Mouse (Mus musculus): ENCODE data around the gene Acsl6. TPM values are rescaled to one million over a fixed set of nuclear protein-coding genes. Genes with fewer than 3 reads are reported as not detected.

The Acsl6 gene
- polyA plus RNA-seq, 1 experiment from 2014 or later: 0.25 TPM

GRCm38 (mm10) chr11:54315336-54315735, 11.7 kb downstream of the Acsl6 start:
- H3K4me2 ChIP-seq (ENCODE audit: low read depth, low read length): no peak overlapping the region
- ATAC-seq (ENCODE audit: low read depth): no peak
- H3K36me3 ChIP-seq (ENCODE audit: control insufficient read depth, insufficient read depth, low read length): no peaks in the 10 kb centered on the region
- 86% methylated on average over 5 of the region's 5 CpGs for WGBS
- no peak overlapping the region for H3K9ac ChIP-seq (ENCODE audit: low read length)
- H3K27me3 ChIP-seq (ENCODE audit: control insufficient read depth, insufficient read depth, low read depth, low read length): no peaks in the 10 kb centered on the region
- H3K27ac ChIP-seq (ENCODE audit: low read length): no peak overlapping the region
- H3K4me3 ChIP-seq (ENCODE audit: low read length): no peak overlapping the region
- H3K9me3 ChIP-seq (ENCODE audit: control insufficient read depth, low read length): no peaks in the 10 kb centered on the region
- no peaks in the 10 kb centered on the region for H3K4me1 ChIP-seq (replicated peaks; ENCODE audit: control insufficient read depth, insufficient read depth, low read length)

DNA sequence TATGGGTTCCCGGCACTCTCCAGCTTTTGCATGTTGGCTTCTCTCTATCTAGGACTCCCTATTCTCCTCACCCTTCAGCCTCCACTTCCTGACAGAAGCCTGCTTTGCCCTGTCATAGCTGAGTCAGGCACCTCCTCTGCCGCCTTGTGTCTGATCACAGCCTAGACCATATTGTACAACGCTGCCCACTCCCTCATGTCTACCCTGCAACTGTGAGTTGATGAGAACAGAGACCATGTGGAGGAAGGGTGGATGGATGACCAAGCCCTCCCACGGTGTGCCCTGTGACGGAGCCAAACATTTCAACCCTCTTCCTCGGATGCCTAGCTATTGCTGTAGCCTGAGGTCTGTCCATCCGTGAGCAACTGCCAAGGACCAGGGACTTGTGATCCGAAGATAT, 13.8 kb downstream of the Acsl6 start:
- no peak overlapping the region for H3K4me2 ChIP-seq (ENCODE audit: low read depth, low read length)
- H3K9ac ChIP-seq (ENCODE audit: low read length): no peak overlapping the region
- no peak for ATAC-seq (ENCODE audit: low read depth)
- WGBS: 75% methylated on average over 8 of the region's 8 CpGs
- H3K4me1 ChIP-seq (replicated peaks; ENCODE audit: control insufficient read depth, insufficient read depth, low read length): no peaks in the 10 kb centered on the region
- H3K9me3 ChIP-seq (ENCODE audit: control insufficient read depth, low read length): no peaks in the 10 kb centered on the region
- H3K4me3 ChIP-seq (ENCODE audit: low read length): no peak overlapping the region
- H3K36me3 ChIP-seq (ENCODE audit: control insufficient read depth, insufficient read depth, low read length): no peaks in the 10 kb centered on the region
- H3K27me3 ChIP-seq (ENCODE audit: control insufficient read depth, insufficient read depth, low read depth, low read length): no peaks in the 10 kb centered on the region
- no peak overlapping the region for H3K27ac ChIP-seq (ENCODE audit: low read length)

DNA sequence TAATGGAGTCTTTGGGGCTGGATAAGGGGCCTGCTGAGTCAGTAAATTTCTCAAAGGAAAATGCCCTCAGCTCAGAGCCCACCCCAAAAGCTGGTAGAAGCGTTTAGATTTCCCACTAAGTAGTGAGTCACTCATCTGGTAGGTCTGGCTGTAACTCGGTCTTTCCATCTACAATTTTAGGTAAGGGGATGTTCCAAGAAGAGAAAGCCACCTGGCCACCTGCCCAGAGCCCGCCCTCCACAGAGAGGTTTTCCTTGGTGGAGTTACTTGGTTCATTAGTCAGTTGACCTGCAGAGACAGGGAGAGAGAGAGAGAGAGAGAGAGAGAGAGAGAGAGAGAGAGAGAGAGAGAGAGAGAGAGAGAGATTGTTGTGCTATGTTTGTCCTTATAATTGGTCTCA, 14.2 kb downstream of the Acsl6 start:
- no peak overlapping the region for H3K4me2 ChIP-seq (ENCODE audit: low read depth, low read length)
- H3K4me3 ChIP-seq (ENCODE audit: low read length): no peak overlapping the region
- H3K4me1 ChIP-seq (replicated peaks; ENCODE audit: control insufficient read depth, insufficient read depth, low read length): no peaks in the 10 kb centered on the region
- no peak for ATAC-seq (ENCODE audit: low read depth)
- no peak overlapping the region for H3K9ac ChIP-seq (ENCODE audit: low read length)
- no peaks in the 10 kb centered on the region for H3K36me3 ChIP-seq (ENCODE audit: control insufficient read depth, insufficient read depth, low read length)
- no peaks in the 10 kb centered on the region for H3K27me3 ChIP-seq (ENCODE audit: control insufficient read depth, insufficient read depth, low read depth, low read length)
- WGBS: 65% methylated on average over 3 of the region's 3 CpGs
- H3K27ac ChIP-seq (ENCODE audit: low read length): no peak overlapping the region
- H3K9me3 ChIP-seq (ENCODE audit: control insufficient read depth, low read length): no peaks in the 10 kb centered on the region

GRCm38 (mm10) chr11:54321802-54322532, 18.4 kb downstream of the Acsl6 start:
- Histone ChIP-seq H3K4me1 (replicated peaks; ENCODE audit: control insufficient read depth, insufficient read depth, low read length) (no peaks in the 10 kb centered on the region), H3K4me2 (ENCODE audit: low read depth, low read length) (no peak overlapping the region), H3K9ac (ENCODE audit: low read length) (no peak overlapping the region), H3K27ac (ENCODE audit: low read length) (no peak overlapping the region), H3K36me3 (ENCODE audit: control insufficient read depth, insufficient read depth, low read length) (no peaks in the 10 kb centered on the region), H3K9me3 (ENCODE audit: control insufficient read depth, low read length) (no peaks in the 10 kb centered on the region), H3K27me3 (ENCODE audit: control insufficient read depth, insufficient read depth, low read depth, low read length) (no peaks in the 10 kb centered on the region), H3K4me3 (ENCODE audit: low read length) (no peak overlapping the region)
- ATAC-seq (ENCODE audit: low read depth): no peak
- 66% methylated on average over 5 of the region's 5 CpGs for WGBS

- no peaks in the 10 kb centered on the region for H3K27me3 ChIP-seq (ENCODE audit: control insufficient read depth, insufficient read depth, low read depth, low read length)
- ATAC-seq (ENCODE audit: low read depth): no peak
- no peak overlapping the region for H3K4me3 ChIP-seq (ENCODE audit: low read length)
- no peaks in the 10 kb centered on the region for H3K36me3 ChIP-seq (ENCODE audit: control insufficient read depth, insufficient read depth, low read length)
- no peaks in the 10 kb centered on the region for H3K9me3 ChIP-seq (ENCODE audit: control insufficient read depth, low read length)
- no peak overlapping the region for H3K9ac ChIP-seq (ENCODE audit: low read length)
- WGBS: 53% methylated on average over 10 of the region's 10 CpGs
- H3K27ac ChIP-seq (ENCODE audit: low read length): no peak overlapping the region
- H3K4me2 ChIP-seq (ENCODE audit: low read depth, low read length): no peak overlapping the region
- no peaks in the 10 kb centered on the region for H3K4me1 ChIP-seq (replicated peaks; ENCODE audit: control insufficient read depth, insufficient read depth, low read length)
Observed at GRCm38 (mm10) chr11:54331463-54332183, 28.0 kb downstream of the Acsl6 start.

DNA sequence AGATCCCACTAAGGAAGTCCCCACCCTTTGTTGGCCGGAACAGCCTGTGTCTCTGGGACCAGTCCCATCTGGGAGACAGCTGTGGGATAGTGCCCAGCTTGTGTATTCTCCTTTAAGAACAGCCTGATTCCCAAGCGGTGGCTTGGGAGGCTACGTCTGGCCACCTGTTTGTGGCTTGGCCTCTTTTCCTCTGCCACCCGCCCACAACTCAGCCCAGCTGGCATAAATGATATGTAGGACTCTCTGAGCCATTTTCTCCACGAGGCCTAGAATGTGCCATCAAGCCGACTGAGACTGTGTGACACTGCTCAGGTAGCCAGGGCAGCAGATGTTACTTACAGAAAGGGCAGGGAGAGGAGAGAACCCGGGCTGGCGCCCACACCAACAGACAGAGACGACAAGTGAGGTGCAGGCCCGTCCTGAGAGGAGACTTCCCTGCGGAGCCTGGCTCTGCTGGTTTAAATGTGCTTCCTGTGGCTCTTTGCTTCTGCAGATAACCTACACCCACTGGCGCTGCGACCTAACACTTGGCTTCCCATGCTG, 32.6 kb downstream of the Acsl6 start:
- no peak overlapping the region for H3K9ac ChIP-seq (ENCODE audit: low read length)
- H3K4me3 ChIP-seq (ENCODE audit: low read length): no peak overlapping the region
- 33% methylated on average over 13 of the region's 13 CpGs for WGBS
- H3K27ac ChIP-seq (ENCODE audit: low read length): no peak overlapping the region
- H3K27me3 ChIP-seq (ENCODE audit: control insufficient read depth, insufficient read depth, low read depth, low read length): no peaks in the 10 kb centered on the region
- no peaks in the 10 kb centered on the region for H3K4me1 ChIP-seq (replicated peaks; ENCODE audit: control insufficient read depth, insufficient read depth, low read length)
- H3K36me3 ChIP-seq (ENCODE audit: control insufficient read depth, insufficient read depth, low read length): no peaks in the 10 kb centered on the region
- H3K9me3 ChIP-seq (ENCODE audit: control insufficient read depth, low read length): no peaks in the 10 kb centered on the region
- ATAC-seq (ENCODE audit: low read depth): no peak
- no peak overlapping the region for H3K4me2 ChIP-seq (ENCODE audit: low read depth, low read length)

GRCm38 (mm10) chr11:54343703-54344102, 40.1 kb downstream of the Acsl6 start:
- H3K9me3 ChIP-seq (ENCODE audit: control insufficient read depth, low read length): no peaks in the 10 kb centered on the region
- H3K9ac ChIP-seq (ENCODE audit: low read length): no peak overlapping the region
- H3K36me3 ChIP-seq (ENCODE audit: control insufficient read depth, insufficient read depth, low read length): no peaks in the 10 kb centered on the region
- no peaks in the 10 kb centered on the region for H3K4me1 ChIP-seq (replicated peaks; ENCODE audit: control insufficient read depth, insufficient read depth, low read length)
- no peak overlapping the region for H3K4me3 ChIP-seq (ENCODE audit: low read length)
- no peak overlapping the region for H3K4me2 ChIP-seq (ENCODE audit: low read depth, low read length)
- 31% methylated on average over 4 of the region's 4 CpGs for WGBS
- ATAC-seq (ENCODE audit: low read depth): no peak
- no peak overlapping the region for H3K27ac ChIP-seq (ENCODE audit: low read length)
- H3K27me3 ChIP-seq (ENCODE audit: control insufficient read depth, insufficient read depth, low read depth, low read length): no peaks in the 10 kb centered on the region

DNA sequence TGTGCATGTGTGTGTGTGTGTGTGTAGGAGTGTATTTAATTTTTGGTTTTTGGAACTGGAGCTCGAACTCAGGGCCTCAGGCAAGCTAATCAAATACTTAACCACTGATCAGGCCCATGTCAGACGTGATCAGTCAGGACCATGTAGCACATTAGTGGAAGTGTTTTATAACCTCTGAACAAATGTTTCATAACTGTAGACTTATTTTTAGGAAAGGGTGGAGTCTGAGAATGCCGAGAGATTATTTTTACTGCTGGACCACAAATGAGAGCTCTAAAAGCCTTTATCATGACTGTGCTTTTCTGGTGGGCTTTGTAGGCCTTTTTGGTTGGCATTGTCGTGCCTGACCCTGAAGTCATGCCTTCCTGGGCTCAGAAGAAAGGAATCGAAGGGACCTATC, 48.1 kb downstream of the Acsl6 start:
- H3K4me1 ChIP-seq (replicated peaks; ENCODE audit: control insufficient read depth, insufficient read depth, low read length): no peaks in the 10 kb centered on the region
- no peak overlapping the region for H3K4me2 ChIP-seq (ENCODE audit: low read depth, low read length)
- no peaks in the 10 kb centered on the region for H3K36me3 ChIP-seq (ENCODE audit: control insufficient read depth, insufficient read depth, low read length)
- no peaks in the 10 kb centered on the region for H3K9me3 ChIP-seq (ENCODE audit: control insufficient read depth, low read length)
- no peaks in the 10 kb centered on the region for H3K27me3 ChIP-seq (ENCODE audit: control insufficient read depth, insufficient read depth, low read depth, low read length)
- H3K4me3 ChIP-seq (ENCODE audit: low read length): no peak overlapping the region
- ATAC-seq (ENCODE audit: low read depth): no peak
- H3K27ac ChIP-seq (ENCODE audit: low read length): no peak overlapping the region
- no peak overlapping the region for H3K9ac ChIP-seq (ENCODE audit: low read length)
- WGBS: 63% methylated on average over 5 of the region's 5 CpGs

- WGBS: 38% methylated on average over 8 of the region's 8 CpGs
- no peaks in the 10 kb centered on the region for H3K9me3 ChIP-seq (ENCODE audit: control insufficient read depth, low read length)
Observed at GRCm38 (mm10) chr11:54353121-54353576, 49.6 kb downstream of the Acsl6 start.

More at GRCm38 (mm10) chr11:54353121-54353576, 49.6 kb downstream of the Acsl6 start:
- Histone ChIP-seq H3K36me3 (ENCODE audit: control insufficient read depth, insufficient read depth, low read length) (no peaks in the 10 kb centered on the region), H3K4me2 (ENCODE audit: low read depth, low read length) (no peak overlapping the region), H3K4me3 (ENCODE audit: low read length) (no peak overlapping the region), H3K27ac (ENCODE audit: low read length) (no peak overlapping the region), H3K27me3 (ENCODE audit: control insufficient read depth, insufficient read depth, low read depth, low read length) (no peaks in the 10 kb centered on the region), H3K9ac (ENCODE audit: low read length) (no peak overlapping the region), H3K4me1 (replicated peaks; ENCODE audit: control insufficient read depth, insufficient read depth, low read length) (no peaks in the 10 kb centered on the region)
- ATAC-seq (ENCODE audit: low read depth): no peak
